Mouse (Mus musculus): ENCODE measurements around the gene Cep41.

- TF ChIP-seq CTCF (IDR thresholded peaks at IDR 0.05; ENCODE audit: borderline replicate concordance, control insufficient read depth, extremely low read depth, insufficient read depth, low read length, poor library complexity): no peak
- TF ChIP-seq POLR2A (IDR thresholded peaks at IDR 0.05; ENCODE audit: control insufficient read depth, extremely low read depth, insufficient read depth, low read length, poor library complexity): no peak
These were observed 17.1 kb upstream of the Cep41 start for GRCm38 (mm10) chr6:30710371-30711364.
